Mouse (Mus musculus): ENCODE measurements at regions not wholly inside any gene's neighbourhood (a gene's known extent, or its start where the extent isn't known, plus 50 kb on each side); places are given as distances from the start of the nearest gene placed in this dataset.

- WGBS, result 81% methylated on average over 1 of the region's 1 CpGs
- Histone ChIP-seq H3K9ac (replicated peaks; ENCODE audit: low read depth, low read length) (no peak overlapping the region), H3K27me3 (ENCODE audit: control insufficient read depth, insufficient read depth, low read length) (no peaks in the 10 kb centered on the region), H3K4me2 (ENCODE audit: low read depth, low read length) (no peak overlapping the region), H3K4me1 (ENCODE audit: control insufficient read depth, insufficient read depth, low read length) (no peaks in the 10 kb centered on the region), H3K9me3 (ENCODE audit: control insufficient read depth, low read length) (no peaks in the 10 kb centered on the region), H3K27ac (ENCODE audit: low read depth, low read length) (no peak overlapping the region), H3K36me3 (ENCODE audit: control insufficient read depth, insufficient read depth, low read length) (no peaks in the 10 kb centered on the region), H3K4me3 (ENCODE audit: low read depth, low read length) (no peak overlapping the region)
- no peak for ATAC-seq (ENCODE audit: low read depth)
These were observed 63.5 kb upstream of the Tyw5 start for GRCm38 (mm10) chr1:57470356-57470755.

DNA sequence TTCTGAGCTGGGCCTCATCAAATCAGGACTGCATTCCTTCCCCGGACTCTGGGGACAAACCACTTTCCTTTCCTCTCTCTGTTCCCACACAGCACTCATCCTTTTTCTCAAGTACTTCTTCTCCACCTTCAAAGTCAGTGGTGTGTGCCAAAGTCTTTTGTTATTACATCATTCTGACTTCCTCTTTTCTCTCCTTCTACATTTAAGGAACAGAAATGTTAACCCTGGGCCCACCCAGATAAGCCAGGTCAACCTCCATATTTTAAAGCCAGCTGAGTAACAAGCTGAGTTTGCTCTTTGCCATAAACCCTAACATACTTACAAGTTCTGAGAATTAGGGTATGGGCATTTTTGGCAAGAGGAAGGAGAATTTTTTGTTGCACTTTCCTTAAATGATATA is 65.3 kb upstream of the Tyw5 start:
- Histone ChIP-seq H3K9ac (replicated peaks; ENCODE audit: low read depth, low read length) (no peak overlapping the region), H3K27ac (ENCODE audit: low read depth, low read length) (no peak overlapping the region), H3K4me3 (ENCODE audit: low read depth, low read length) (no peak overlapping the region), H3K9me3 (ENCODE audit: control insufficient read depth, low read length) (no peaks in the 10 kb centered on the region), H3K27me3 (ENCODE audit: control insufficient read depth, insufficient read depth, low read length) (no peaks in the 10 kb centered on the region), H3K4me2 (ENCODE audit: low read depth, low read length) (no peak overlapping the region), H3K4me1 (ENCODE audit: control insufficient read depth, insufficient read depth, low read length) (no peaks in the 10 kb centered on the region), H3K36me3 (ENCODE audit: control insufficient read depth, insufficient read depth, low read length) (no peaks in the 10 kb centered on the region)
- no peak for ATAC-seq (ENCODE audit: low read depth)
- 88% methylated on average over 1 of the region's 1 CpGs for WGBS

- Histone ChIP-seq H3K36me3 (ENCODE audit: control insufficient read depth, insufficient read depth, low read length) (no peaks in the 10 kb centered on the region), H3K27ac (ENCODE audit: low read depth, low read length) (no peak overlapping the region), H3K4me1 (ENCODE audit: control insufficient read depth, insufficient read depth, low read length) (no peaks in the 10 kb centered on the region), H3K4me3 (ENCODE audit: low read depth, low read length) (no peak overlapping the region), H3K4me2 (ENCODE audit: low read depth, low read length) (no peak overlapping the region), H3K9ac (replicated peaks; ENCODE audit: low read depth, low read length) (no peak overlapping the region), H3K27me3 (ENCODE audit: control insufficient read depth, insufficient read depth, low read length) (no peaks in the 10 kb centered on the region), H3K9me3 (ENCODE audit: control insufficient read depth, low read length) (no peaks in the 10 kb centered on the region)
- 43% methylated on average over 1 of the region's 1 CpGs for WGBS
- no peak for ATAC-seq (ENCODE audit: low read depth)
These were observed 70.8 kb upstream of the Tyw5 start for GRCm38 (mm10) chr1:57477725-57478124.

DNA sequence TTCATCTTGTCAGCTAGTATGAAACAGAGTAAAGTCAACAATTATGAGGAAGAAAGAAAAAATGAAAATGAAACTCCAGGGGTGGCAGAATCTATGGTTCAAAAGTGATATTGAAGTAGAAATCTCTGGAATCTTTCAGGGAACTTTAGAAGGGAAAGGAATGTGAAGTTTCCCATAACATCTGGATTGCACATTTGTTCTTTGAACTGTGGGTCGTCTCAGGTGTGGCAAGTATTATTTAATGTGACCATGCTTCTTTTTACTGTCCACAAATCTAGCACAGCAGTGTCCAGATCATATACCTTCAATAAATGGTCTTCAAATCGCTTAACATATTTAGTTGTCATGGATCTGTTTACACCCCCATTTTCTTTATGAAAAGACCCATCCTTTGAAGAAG is 71.2 kb upstream of the Tyw5 start:
- ATAC-seq (ENCODE audit: low read depth), result no peak
- H3K4me3 ChIP-seq (ENCODE audit: low read depth, low read length), result no peak overlapping the region
- no peaks in the 10 kb centered on the region for H3K9me3 ChIP-seq (ENCODE audit: control insufficient read depth, low read length)
- H3K36me3 ChIP-seq (ENCODE audit: control insufficient read depth, insufficient read depth, low read length), result no peaks in the 10 kb centered on the region
- no peaks in the 10 kb centered on the region for H3K27me3 ChIP-seq (ENCODE audit: control insufficient read depth, insufficient read depth, low read length)
- no peak overlapping the region for H3K4me2 ChIP-seq (ENCODE audit: low read depth, low read length)
- H3K27ac ChIP-seq (ENCODE audit: low read depth, low read length), result no peak overlapping the region
- no peaks in the 10 kb centered on the region for H3K4me1 ChIP-seq (ENCODE audit: control insufficient read depth, insufficient read depth, low read length)
- 79% methylated on average over 2 of the region's 2 CpGs for WGBS
- no peak overlapping the region for H3K9ac ChIP-seq (replicated peaks; ENCODE audit: low read depth, low read length)

GRCm38 (mm10) chr1:57478800-57479199 is 71.9 kb upstream of the Tyw5 start:
- Histone ChIP-seq H3K27ac (ENCODE audit: low read depth, low read length) (no peak overlapping the region), H3K4me2 (ENCODE audit: low read depth, low read length) (no peak overlapping the region), H3K9me3 (ENCODE audit: control insufficient read depth, low read length) (no peaks in the 10 kb centered on the region), H3K4me1 (ENCODE audit: control insufficient read depth, insufficient read depth, low read length) (no peaks in the 10 kb centered on the region), H3K4me3 (ENCODE audit: low read depth, low read length) (no peak overlapping the region), H3K36me3 (ENCODE audit: control insufficient read depth, insufficient read depth, low read length) (no peaks in the 10 kb centered on the region), H3K9ac (replicated peaks; ENCODE audit: low read depth, low read length) (no peak overlapping the region), H3K27me3 (ENCODE audit: control insufficient read depth, insufficient read depth, low read length) (no peaks in the 10 kb centered on the region)
- no peak for ATAC-seq (ENCODE audit: low read depth)
- 88% methylated on average over 1 of the region's 1 CpGs for WGBS

DNA sequence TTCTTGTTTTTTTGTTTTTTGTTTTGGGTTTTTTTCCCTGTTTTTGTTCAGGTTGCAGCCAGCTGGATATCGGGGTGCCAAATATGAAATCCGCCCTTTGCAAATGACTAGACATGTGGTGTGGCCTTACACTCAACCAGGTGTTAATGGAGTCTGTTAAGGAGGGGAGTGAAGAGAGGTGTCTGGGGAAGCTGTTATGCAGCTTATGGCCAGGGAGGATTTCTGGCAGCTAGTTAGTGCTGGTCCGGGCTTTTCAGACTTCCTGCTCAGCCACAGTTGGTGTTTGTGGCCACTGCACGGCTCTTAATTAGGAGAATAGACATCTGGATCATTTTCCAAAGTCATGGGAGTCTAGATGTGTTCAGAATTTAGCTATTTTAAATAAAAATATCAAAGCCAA is 72.7 kb upstream of the Tyw5 start:
- no peak for ATAC-seq (ENCODE audit: low read depth)
- Histone ChIP-seq H3K27ac (ENCODE audit: low read depth, low read length) (no peak overlapping the region), H3K27me3 (ENCODE audit: control insufficient read depth, insufficient read depth, low read length) (no peaks in the 10 kb centered on the region), H3K4me3 (ENCODE audit: low read depth, low read length) (no peak overlapping the region), H3K9me3 (ENCODE audit: control insufficient read depth, low read length) (no peaks in the 10 kb centered on the region), H3K4me1 (ENCODE audit: control insufficient read depth, insufficient read depth, low read length) (no peaks in the 10 kb centered on the region), H3K9ac (replicated peaks; ENCODE audit: low read depth, low read length) (no peak overlapping the region), H3K4me2 (ENCODE audit: low read depth, low read length) (no peak overlapping the region), H3K36me3 (ENCODE audit: control insufficient read depth, insufficient read depth, low read length) (no peaks in the 10 kb centered on the region)
- 77% methylated on average over 4 of the region's 4 CpGs for WGBS

DNA sequence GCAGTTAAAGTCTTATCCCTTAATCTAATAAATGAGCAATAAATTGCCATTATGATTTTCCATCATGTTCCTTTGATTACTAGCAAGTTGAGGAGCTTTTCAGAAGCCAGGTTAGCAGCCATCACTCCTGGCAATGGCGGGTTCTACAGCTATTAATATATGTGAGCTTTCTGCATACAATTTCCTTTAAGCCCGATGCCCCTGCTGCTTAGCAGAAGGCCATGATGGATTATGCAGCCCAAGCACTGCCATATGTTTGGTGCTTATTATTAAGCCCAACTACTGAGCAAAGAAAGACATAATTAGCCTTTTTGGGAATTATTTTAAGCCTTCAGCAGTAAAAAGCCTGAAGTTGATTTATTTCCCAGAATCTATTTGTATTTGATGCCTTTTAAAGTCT is 82.3 kb upstream of the Tyw5 start:
- WGBS, result 53% methylated on average over 2 of the region's 2 CpGs
- Histone ChIP-seq H3K4me2 (ENCODE audit: low read depth, low read length) (no peak overlapping the region), H3K4me1 (ENCODE audit: control insufficient read depth, insufficient read depth, low read length) (no peaks in the 10 kb centered on the region), H3K36me3 (ENCODE audit: control insufficient read depth, insufficient read depth, low read length) (no peaks in the 10 kb centered on the region), H3K27ac (ENCODE audit: low read depth, low read length) (no peak overlapping the region), H3K9me3 (ENCODE audit: control insufficient read depth, low read length) (no peaks in the 10 kb centered on the region), H3K27me3 (ENCODE audit: control insufficient read depth, insufficient read depth, low read length) (no peaks in the 10 kb centered on the region), H3K9ac (replicated peaks; ENCODE audit: low read depth, low read length) (no peak overlapping the region), H3K4me3 (ENCODE audit: low read depth, low read length) (no peak overlapping the region)
- no peak for ATAC-seq (ENCODE audit: low read depth)

- Histone ChIP-seq H3K27ac (ENCODE audit: low read depth, low read length) (no peak overlapping the region), H3K9ac (replicated peaks; ENCODE audit: low read depth, low read length) (no peak overlapping the region), H3K4me2 (ENCODE audit: low read depth, low read length) (no peak overlapping the region), H3K36me3 (ENCODE audit: control insufficient read depth, insufficient read depth, low read length) (no peaks in the 10 kb centered on the region), H3K4me1 (ENCODE audit: control insufficient read depth, insufficient read depth, low read length) (no peaks in the 10 kb centered on the region), H3K27me3 (ENCODE audit: control insufficient read depth, insufficient read depth, low read length) (no peaks in the 10 kb centered on the region), H3K9me3 (ENCODE audit: control insufficient read depth, low read length) (no peaks in the 10 kb centered on the region), H3K4me3 (ENCODE audit: low read depth, low read length) (no peak overlapping the region)
- 77% methylated on average over 6 of the region's 6 CpGs for WGBS
- ATAC-seq (ENCODE audit: low read depth), result no peak
These were observed 82.7 kb upstream of the Tyw5 start for GRCm38 (mm10) chr1:57489588-57489987.

DNA sequence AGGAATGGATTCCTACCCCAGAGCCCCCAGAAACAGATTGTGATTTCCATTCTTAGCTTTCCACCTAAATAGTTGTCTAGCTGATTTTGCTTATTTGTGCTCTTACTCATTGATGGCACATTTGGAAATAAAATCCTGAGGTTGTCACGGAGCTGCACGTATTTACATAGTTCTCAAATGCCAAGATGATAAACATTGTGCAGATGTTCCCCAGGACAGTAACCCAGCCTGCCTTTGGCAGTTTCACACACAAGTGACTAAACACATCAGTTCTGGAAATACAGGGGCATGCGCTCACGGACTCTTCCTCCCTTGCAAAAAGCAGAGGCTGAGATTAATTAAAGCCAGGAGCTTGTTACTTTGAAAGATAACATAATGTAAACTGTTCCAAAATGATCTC is 83.1 kb upstream of the Tyw5 start:
- Histone ChIP-seq H3K36me3 (ENCODE audit: control insufficient read depth, insufficient read depth, low read length) (no peaks in the 10 kb centered on the region), H3K27me3 (ENCODE audit: control insufficient read depth, insufficient read depth, low read length) (no peaks in the 10 kb centered on the region), H3K4me1 (ENCODE audit: control insufficient read depth, insufficient read depth, low read length) (no peaks in the 10 kb centered on the region), H3K4me2 (ENCODE audit: low read depth, low read length) (no peak overlapping the region), H3K4me3 (ENCODE audit: low read depth, low read length) (no peak overlapping the region), H3K9me3 (ENCODE audit: control insufficient read depth, low read length) (no peaks in the 10 kb centered on the region), H3K9ac (replicated peaks; ENCODE audit: low read depth, low read length) (no peak overlapping the region), H3K27ac (ENCODE audit: low read depth, low read length) (no peak overlapping the region)
- 68% methylated on average over 4 of the region's 4 CpGs for whole genome bisulfite sequencing
- ATAC-seq (ENCODE audit: low read depth), result no peak

DNA sequence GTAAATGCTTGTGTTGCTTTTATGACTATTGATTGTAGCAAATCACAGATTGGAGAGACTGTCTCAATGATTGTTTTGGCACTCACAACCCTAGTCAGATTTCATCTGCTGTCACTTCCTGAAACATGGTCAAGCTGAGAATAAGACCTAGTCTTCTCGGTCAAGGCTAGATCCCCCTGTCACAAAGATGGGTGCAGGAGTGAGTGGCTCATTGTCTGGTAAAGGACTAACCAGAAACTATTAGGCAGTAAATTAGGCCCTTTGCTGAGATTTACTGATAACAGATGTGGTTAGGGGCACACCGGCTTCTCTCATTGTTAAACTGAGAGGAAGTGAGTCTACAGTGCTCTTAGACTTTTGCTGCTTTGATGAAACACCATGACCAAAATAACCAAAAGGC is 85.8 kb upstream of the Tyw5 start:
- Histone ChIP-seq H3K27me3 (ENCODE audit: control insufficient read depth, insufficient read depth, low read length) (no peaks in the 10 kb centered on the region), H3K36me3 (ENCODE audit: control insufficient read depth, insufficient read depth, low read length) (no peaks in the 10 kb centered on the region), H3K27ac (ENCODE audit: low read depth, low read length) (no peak overlapping the region), H3K4me1 (ENCODE audit: control insufficient read depth, insufficient read depth, low read length) (no peaks in the 10 kb centered on the region), H3K9ac (replicated peaks; ENCODE audit: low read depth, low read length) (no peak overlapping the region), H3K9me3 (ENCODE audit: control insufficient read depth, low read length) (no peaks in the 10 kb centered on the region), H3K4me3 (ENCODE audit: low read depth, low read length) (no peak overlapping the region), H3K4me2 (ENCODE audit: low read depth, low read length) (no peak overlapping the region)
- ATAC-seq (ENCODE audit: low read depth), result no peak
- WGBS, result 78% methylated on average over 2 of the region's 2 CpGs
